Mouse (Mus musculus): ENCODE measurements at regions not wholly inside any gene's neighbourhood (a gene's known extent, or its start where the extent isn't known, plus 50 kb on each side); places are given as distances from the start of the nearest gene placed in this dataset.

DNA sequence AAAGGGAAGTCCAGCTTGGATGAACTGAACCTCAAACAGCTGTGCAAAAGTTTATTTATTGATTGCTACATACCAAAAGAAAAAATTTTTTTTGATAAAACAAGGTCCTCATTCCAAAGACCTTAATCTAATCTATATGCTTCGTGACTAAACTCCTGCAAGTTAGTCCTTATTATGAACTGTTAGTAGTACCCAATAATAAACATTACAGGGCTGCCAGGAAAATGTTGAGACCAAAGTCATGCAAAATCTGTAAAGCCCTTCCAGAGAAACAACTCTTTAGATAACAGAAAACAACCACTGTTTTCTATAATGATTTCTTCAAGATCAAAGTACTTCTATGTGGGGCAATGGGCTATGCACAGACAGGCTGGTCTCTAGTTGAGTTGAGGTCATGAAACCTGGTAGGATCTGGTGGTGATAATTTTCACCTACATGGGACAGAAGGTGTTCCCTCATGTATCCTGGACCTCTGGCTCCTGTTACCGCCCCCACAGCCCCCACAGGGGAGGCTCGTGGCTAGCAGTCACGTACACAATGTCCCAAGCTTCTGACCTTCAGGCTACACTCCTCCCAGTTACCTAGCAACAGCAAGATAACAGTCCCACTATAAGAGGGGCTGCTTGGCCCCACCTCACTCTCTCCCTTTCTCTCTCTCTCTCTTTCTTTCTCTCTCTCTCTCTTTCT is 76.4 kb upstream of the Cep85l start:
- DNase-seq (ENCODE audit: low spot score in 2 of 2) = no peak
- no peak overlapping the region for H3K4me3 ChIP-seq
- no peak overlapping the region for H3K27ac ChIP-seq
- no peak for TF ChIP-seq CTCF (conservative IDR thresholded peaks at IDR 0.05)

DNA sequence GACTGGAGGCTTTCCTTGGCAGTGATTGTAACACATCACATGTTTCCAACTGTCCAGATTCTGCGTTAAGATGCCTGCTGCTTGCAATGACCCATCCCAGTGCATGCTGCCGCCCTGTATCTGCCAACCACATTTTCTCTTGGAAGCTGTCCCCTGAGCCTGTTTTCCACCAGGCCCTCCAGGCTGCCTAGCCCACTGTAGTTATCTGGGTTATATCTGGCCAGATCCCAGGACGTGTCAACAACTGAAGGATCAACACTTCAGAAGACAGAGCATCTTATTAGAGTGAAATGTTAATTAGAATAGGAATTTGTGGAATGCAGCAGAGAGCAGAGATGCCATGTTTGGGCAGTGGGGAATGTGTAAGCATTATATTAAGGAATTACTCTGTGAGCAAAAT is 65.0 kb upstream of the Cep85l start:
- no peak for TF ChIP-seq CTCF (conservative IDR thresholded peaks at IDR 0.05)
- H3K27ac ChIP-seq = no peak overlapping the region
- no peak overlapping the region for H3K4me3 ChIP-seq
- DNase-seq (ENCODE audit: low spot score in 2 of 2) = no peak

DNA sequence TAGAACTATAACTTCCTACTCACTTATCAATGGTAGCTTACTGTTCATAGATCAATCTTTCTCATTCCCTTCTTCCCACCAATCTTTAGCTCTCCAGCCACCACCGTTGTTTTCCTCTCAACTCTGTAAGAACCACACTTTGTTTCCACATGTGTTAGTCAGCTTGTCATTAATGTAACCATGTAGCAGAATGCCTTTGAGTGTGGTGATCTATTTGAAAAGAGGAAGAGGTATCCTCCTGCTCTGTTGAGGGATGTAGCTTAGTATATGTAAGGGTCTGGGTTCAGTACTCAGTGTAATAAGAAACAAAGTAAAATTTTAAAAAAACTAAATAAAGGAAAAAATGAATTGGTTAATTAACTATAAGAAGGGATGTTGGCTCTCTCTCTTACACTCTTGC is 63.7 kb upstream of the Cep85l start:
- TF ChIP-seq CTCF (conservative IDR thresholded peaks at IDR 0.05) = no peak
- DNase-seq (ENCODE audit: low spot score in 2 of 2) = no peak
- H3K4me3 ChIP-seq = no peak overlapping the region
- no peak overlapping the region for H3K27ac ChIP-seq

DNA sequence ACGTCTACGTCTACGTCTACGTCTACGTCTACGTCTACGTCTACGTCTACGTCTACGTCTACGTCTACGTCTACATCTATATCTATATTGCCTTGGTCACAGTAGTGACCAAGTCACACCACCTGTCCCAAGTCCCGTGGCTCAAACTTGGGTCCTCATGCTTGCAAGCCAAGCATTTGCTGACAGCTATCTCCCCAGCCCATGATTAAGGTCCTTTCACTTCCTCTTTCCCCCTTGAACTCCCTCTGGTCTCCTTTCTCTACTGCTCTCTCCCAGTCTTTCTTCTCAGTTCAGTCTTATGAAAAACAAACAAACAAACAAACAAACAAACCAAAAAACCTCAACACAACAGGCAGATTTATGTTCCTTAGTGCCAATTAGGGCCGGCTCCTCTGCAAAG is 63.2 kb upstream of the Cep85l start:
- H3K27ac ChIP-seq = no peak overlapping the region
- DNase-seq (ENCODE audit: low spot score in 2 of 2) = no peak
- TF ChIP-seq CTCF (conservative IDR thresholded peaks at IDR 0.05) = no peak
- no peak overlapping the region for H3K4me3 ChIP-seq

- DNase-seq (ENCODE audit: low spot score in 2 of 2) = no peak
- Histone ChIP-seq H3K27ac (no peak overlapping the region), H3K4me3 (no peak overlapping the region)
- TF ChIP-seq CTCF (conservative IDR thresholded peaks at IDR 0.05) = no peak
These were observed 60.5 kb upstream of the Cep85l start for GRCm38 (mm10) chr10:53440251-53440650.

DNA sequence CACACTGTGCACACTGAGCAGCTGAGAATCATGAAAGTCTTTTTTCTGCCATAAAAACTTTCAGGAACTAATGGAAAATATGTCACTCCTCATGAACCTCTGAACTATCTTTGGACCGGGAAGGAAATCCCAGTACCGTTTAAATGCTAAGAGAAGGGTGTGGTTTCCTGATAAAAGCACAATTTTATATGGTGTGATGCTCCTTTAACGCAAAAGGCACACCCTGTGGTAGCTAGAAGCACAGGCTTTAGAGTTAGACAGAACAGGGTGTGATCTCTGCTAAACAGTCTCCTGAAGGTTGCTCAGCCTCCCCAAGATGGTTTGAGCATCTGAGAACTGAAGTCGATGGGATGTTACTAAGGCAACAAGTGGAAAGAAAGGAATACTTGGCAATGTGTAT is 58.6 kb upstream of the Cep85l start:
- TF ChIP-seq CTCF (conservative IDR thresholded peaks at IDR 0.05) = no peak
- Histone ChIP-seq H3K27ac (no peak overlapping the region), H3K4me3 (no peak overlapping the region)
- DNase-seq (ENCODE audit: low spot score in 2 of 2) = no peak

DNA sequence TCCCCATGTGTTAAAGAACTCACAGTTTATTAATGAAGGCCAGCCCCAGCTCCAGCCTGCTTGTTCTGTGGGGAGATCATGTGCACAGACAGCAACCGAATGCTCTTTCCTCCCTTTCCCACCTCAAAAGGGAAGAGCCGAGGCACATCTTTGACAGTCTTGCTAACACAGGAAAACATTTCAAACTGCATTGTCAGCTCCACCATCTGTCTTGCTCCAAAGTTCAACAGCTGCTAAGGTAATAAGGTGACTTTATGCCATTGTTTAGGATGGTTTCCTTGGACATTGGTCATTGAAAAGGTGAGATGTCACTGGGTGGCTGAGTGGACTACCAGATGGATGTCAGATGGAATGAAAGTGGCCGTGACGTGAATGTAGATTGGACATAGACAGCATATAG is 58.0 kb upstream of the Cep85l start:
- no peak for TF ChIP-seq CTCF (conservative IDR thresholded peaks at IDR 0.05)
- Histone ChIP-seq H3K27ac (no peak overlapping the region), H3K4me3 (no peak overlapping the region)
- DNase-seq (ENCODE audit: low spot score in 2 of 2) = no peak

GRCm38 (mm10) chr10:53436023-53436475 is 56.3 kb upstream of the Cep85l start:
- H3K4me3 ChIP-seq = no peak overlapping the region
- H3K27ac ChIP-seq = peak overlapping the region; percentile 59; the same call in 1 of the 2 replicates
- DNase-seq (ENCODE audit: low spot score in 2 of 2) = no peak
- no peak for TF ChIP-seq CTCF (conservative IDR thresholded peaks at IDR 0.05)

- H3K27ac ChIP-seq = peak overlapping the region; percentile 66
- peak; percentile 41 for DNase-seq (ENCODE audit: low spot score in 2 of 2)
These were observed 55.6 kb upstream of the Cep85l start for GRCm38 (mm10) chr10:53435181-53435874.

GRCm38 (mm10) chr10:53434376-53435171 is 54.8 kb upstream of the Cep85l start:
- peak overlapping the region; percentile 66 for H3K27ac ChIP-seq
- TF ChIP-seq CTCF (conservative IDR thresholded peaks at IDR 0.05) = no peak
- no peak for DNase-seq (ENCODE audit: low spot score in 2 of 2)
- H3K4me3 ChIP-seq = no peak overlapping the region; the same call in 1 of the 2 replicates

More at GRCm38 (mm10) chr10:53435181-53435874, 55.6 kb upstream of the Cep85l start:
- no peak for TF ChIP-seq CTCF (conservative IDR thresholded peaks at IDR 0.05)
- no peak overlapping the region; the same call in 1 of the 2 replicates for H3K4me3 ChIP-seq

- Histone ChIP-seq H3K4me3 (no peak overlapping the region), H3K27ac (no peak overlapping the region)
- TF ChIP-seq CTCF (conservative IDR thresholded peaks at IDR 0.05) = no peak
- DNase-seq (ENCODE audit: low spot score in 2 of 2) = no peak
These were observed 53.0 kb upstream of the Cep85l start for GRCm38 (mm10) chr10:53432794-53433193.

DNA sequence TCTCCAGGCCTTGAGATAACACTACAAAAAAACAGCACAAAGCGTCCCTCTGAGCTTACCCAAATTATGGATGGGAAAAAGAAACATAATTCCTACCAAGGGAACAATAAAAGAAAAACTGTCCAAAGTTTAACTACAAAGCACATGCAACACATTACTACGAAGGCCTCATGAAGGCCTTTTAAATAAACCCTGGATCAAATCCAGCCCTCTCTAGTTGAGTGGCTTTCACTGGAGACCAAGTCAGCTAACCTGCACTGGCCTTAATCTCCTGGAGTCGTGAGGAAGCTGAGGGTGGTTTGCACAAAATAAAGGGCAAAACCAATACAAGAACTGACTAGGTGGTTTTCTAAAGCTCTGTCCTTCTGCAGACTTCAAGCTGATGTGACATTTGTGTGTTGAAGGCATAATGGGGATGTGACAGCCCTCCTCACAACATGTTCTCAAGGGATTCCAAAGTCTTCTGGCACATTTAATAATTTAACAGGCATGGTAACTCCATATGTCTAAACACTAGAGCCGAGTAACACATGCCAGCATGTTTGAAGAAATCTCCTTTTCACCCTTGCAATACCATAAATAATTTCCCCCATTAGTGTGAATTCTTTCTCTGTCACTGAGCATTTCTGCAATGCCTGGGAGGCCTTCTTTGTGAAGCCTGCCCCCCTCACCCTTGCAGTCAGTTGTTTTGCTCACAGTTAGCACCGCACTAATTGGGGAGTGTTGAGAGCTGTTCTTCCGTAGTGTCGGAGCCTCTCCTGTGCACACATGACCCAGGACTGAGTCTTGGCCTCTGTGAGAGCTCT is 50.0 kb upstream of the Cep85l start:
- no peak for DNase-seq (ENCODE audit: low spot score in 2 of 2)
- no peak for TF ChIP-seq CTCF (conservative IDR thresholded peaks at IDR 0.05)
- Histone ChIP-seq H3K4me3 (no peak overlapping the region), H3K27ac (peak overlapping the region; percentile 51; the same call in 1 of the 2 replicates)

Data from layer of hippocampus, adult 2 months (tissue).